Mouse (Mus musculus): ENCODE measurements at regions not wholly inside any gene's neighbourhood (a gene's known extent, or its start where the extent isn't known, plus 50 kb on each side); places are given as distances from the start of the nearest gene placed in this dataset.

- Histone ChIP-seq H3K4me1 (ENCODE audit: control insufficient read depth in 1 of 2, insufficient read depth in 2 of 2) (no peaks in the 10 kb centered on the region), H3K4me3 (replicated peaks in 1 of 3; ENCODE audit: low read depth in 2 of 3, low read length in 2 of 3, poor library complexity in 1 of 3) (no peak overlapping the region), H3K79me2 (replicated peaks; ENCODE audit: control insufficient read depth, extremely low read depth, insufficient read depth, poor library complexity, severe bottlenecking) (no peaks in the 10 kb centered on the region), H3K27me3 (replicated peaks) (no peaks in the 10 kb centered on the region), H3K9me3 (replicated peaks; ENCODE audit: low read length) (no peaks in the 10 kb centered on the region), H3K4me2 (ENCODE audit: insufficient read depth, low read depth, poor library complexity, severe bottlenecking) (no peak overlapping the region), H3K9ac (ENCODE audit: insufficient read depth, low read depth) (no peak overlapping the region), H3K36me3 (replicated peaks in 1 of 2; ENCODE audit: control insufficient read depth in 1 of 2, insufficient read depth in 1 of 2, low read length in 1 of 2) (no peaks in the 10 kb centered on the region), H3K27ac (ENCODE audit: insufficient read depth, low read depth) (no peak overlapping the region)
- no peak for TF ChIP-seq USF2 (conservative IDR thresholded peaks at IDR 0.05; ENCODE audit: low read depth, low read length)
- no peak for TF ChIP-seq NRF1 (IDR thresholded peaks at IDR 0.05; ENCODE audit: low read depth, low read length)
- no peak for TF ChIP-seq CHD1 (IDR thresholded peaks at IDR 0.05; ENCODE audit: low read depth, low read length)
- TF ChIP-seq IRF4 (IDR thresholded peaks at IDR 0.05; ENCODE audit: low read depth, low read length), result no peak
- no peak for TF ChIP-seq ETS1 (conservative IDR thresholded peaks at IDR 0.05; ENCODE audit: low read depth, low read length)
- no peak for TF ChIP-seq ZC3H11A (IDR thresholded peaks at IDR 0.05; ENCODE audit: low read depth, low read length)
- TF ChIP-seq TCF12 (IDR thresholded peaks at IDR 0.05; ENCODE audit: low read depth, low read length), result no peak
- no peak for TF ChIP-seq NELFE (IDR thresholded peaks at IDR 0.05; ENCODE audit: low read depth, low read length)
- no peak for TF ChIP-seq SMC3 (IDR thresholded peaks at IDR 0.05; ENCODE audit: low read depth, low read length)
- no peak for TF ChIP-seq POLR2A (IDR thresholded peaks at IDR 0.05; ENCODE audit: low read depth, low read length)
- TF ChIP-seq MAZ (IDR thresholded peaks at IDR 0.05; ENCODE audit: low read depth, low read length), result no peak
- no peak for TF ChIP-seq CHD2 (IDR thresholded peaks at IDR 0.05; ENCODE audit: low read length)
- TF ChIP-seq EP300 (IDR thresholded peaks at IDR 0.05; ENCODE audit: low read length), result no peak
- no peak for TF ChIP-seq MYC (IDR thresholded peaks at IDR 0.05; ENCODE audit: low read depth, low read length)
- TF ChIP-seq USF1 (IDR thresholded peaks at IDR 0.05; ENCODE audit: low read depth, low read length), result no peak
- no peak for TF ChIP-seq UBTF (IDR thresholded peaks at IDR 0.05; ENCODE audit: low read depth, low read length)
- in situ Hi-C loops (cut with MboI; ENCODE audit: low pct_ligation_motif_present, low pct_unique_long_range_greater_than_20kb, low sequenced_read_pairs), result no loop called here
- dilution Hi-C loops (cut with MboI; ENCODE audit: extremely low pct_ligation_motif_present, extremely low pct_unique_long_range_greater_than_20kb, low sequenced_read_pairs), result no loop called here
- no peak for DNase-seq (ENCODE audit: extremely low read depth)
These were observed 142.9 kb downstream of the Fam173b start for GRCm38 (mm10) chr15:31744570-31744969.

GRCm38 (mm10) chr15:31752632-31753031 is 151.0 kb downstream of the Fam173b start:
- no peaks in the 10 kb centered on the region for H3K27me3 ChIP-seq (replicated peaks)
- DNase-seq (ENCODE audit: extremely low read depth), result no peak
- no peak overlapping the region for H3K27ac ChIP-seq (ENCODE audit: insufficient read depth, low read depth)
- no peaks in the 10 kb centered on the region for H3K36me3 ChIP-seq (replicated peaks in 1 of 2; ENCODE audit: control insufficient read depth in 1 of 2, insufficient read depth in 1 of 2, low read length in 1 of 2)
- H3K4me3 ChIP-seq (replicated peaks in 1 of 3; ENCODE audit: low read depth in 2 of 3, low read length in 2 of 3, poor library complexity in 1 of 3), result no peak overlapping the region
- in situ Hi-C loops (cut with MboI; ENCODE audit: low pct_ligation_motif_present, low pct_unique_long_range_greater_than_20kb, low sequenced_read_pairs), result no loop called here
- H3K4me2 ChIP-seq (ENCODE audit: insufficient read depth, low read depth, poor library complexity, severe bottlenecking), result no peak overlapping the region
- dilution Hi-C loops (cut with MboI; ENCODE audit: extremely low pct_ligation_motif_present, extremely low pct_unique_long_range_greater_than_20kb, low sequenced_read_pairs), result no loop called here
- H3K9ac ChIP-seq (ENCODE audit: insufficient read depth, low read depth), result no peak overlapping the region
- no peaks in the 10 kb centered on the region for H3K4me1 ChIP-seq (ENCODE audit: control insufficient read depth in 1 of 2, insufficient read depth in 2 of 2)
- H3K9me3 ChIP-seq (replicated peaks; ENCODE audit: low read length), result no peaks in the 10 kb centered on the region
- no peaks in the 10 kb centered on the region for H3K79me2 ChIP-seq (replicated peaks; ENCODE audit: control insufficient read depth, extremely low read depth, insufficient read depth, poor library complexity, severe bottlenecking)
- no peak for TF ChIP-seq RAD21 (IDR thresholded peaks at IDR 0.05; ENCODE audit: low read depth, low read length)
- no peak for TF ChIP-seq HCFC1 (IDR thresholded peaks at IDR 0.05; ENCODE audit: low read depth, low read length)
- no peak for TF ChIP-seq SMC3 (IDR thresholded peaks at IDR 0.05; ENCODE audit: low read depth, low read length)
- no peak for TF ChIP-seq SIN3A (IDR thresholded peaks at IDR 0.05; ENCODE audit: low read length)
- no peak for TF ChIP-seq USF1 (IDR thresholded peaks at IDR 0.05; ENCODE audit: low read depth, low read length)
- no peak for TF ChIP-seq ZKSCAN1 (IDR thresholded peaks at IDR 0.05; ENCODE audit: borderline replicate concordance, low read depth, low read length)
- no peak for TF ChIP-seq MAFK (IDR thresholded peaks at IDR 0.05; ENCODE audit: insufficient replicate concordance, low read length)
- no peak for TF ChIP-seq JUN (IDR thresholded peaks at IDR 0.05; ENCODE audit: insufficient read depth, low read depth, low read length)
- no peak for TF ChIP-seq CTCF (conservative IDR thresholded peaks at IDR 0.05 in 1 of 2, IDR thresholded peaks at IDR 0.05 in 1 of 2; ENCODE audit: low read depth in 2 of 2, low read length in 2 of 2)
- TF ChIP-seq KAT2A (IDR thresholded peaks at IDR 0.05; ENCODE audit: insufficient replicate concordance, low read length), result no peak
- no peak for TF ChIP-seq MEF2A (IDR thresholded peaks at IDR 0.05; ENCODE audit: borderline replicate concordance, low read depth, low read length)

Data from CH12.LX (cell line).